Mouse (Mus musculus): Measurements from ENCODE around the gene Rab40c.

The Rab40c gene

DNA sequence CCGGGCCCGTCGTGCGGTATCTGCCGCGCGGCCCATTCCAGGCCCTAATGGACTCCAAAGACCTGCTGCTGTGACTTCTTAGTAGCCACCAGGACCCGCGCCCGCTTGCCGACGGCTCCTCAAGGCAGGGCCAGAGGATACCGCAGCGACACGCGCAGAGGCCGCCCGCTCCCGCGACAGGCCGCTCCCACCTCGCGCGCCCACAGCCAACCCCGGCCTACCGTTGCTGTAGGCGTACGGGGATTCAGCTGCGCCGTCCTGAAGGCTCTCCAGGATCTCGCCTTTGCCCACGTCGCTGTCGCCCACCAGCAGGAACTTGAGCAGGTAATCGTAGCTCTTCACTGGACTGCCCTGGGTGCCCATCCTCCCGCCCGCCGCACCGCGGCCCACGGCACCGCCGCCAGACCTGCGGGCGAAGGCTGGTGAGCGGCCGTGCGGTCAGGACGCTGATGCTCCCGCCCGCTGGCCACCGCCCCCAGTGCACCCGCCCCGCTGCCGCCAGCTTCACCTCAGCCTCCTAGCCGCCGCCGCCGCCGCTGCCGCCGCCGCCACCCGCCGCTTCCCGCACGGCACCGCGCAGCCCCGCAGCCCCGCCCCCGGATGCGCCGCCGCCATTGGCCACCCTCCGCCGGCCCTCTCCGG, at the start of gene Rab40c:
TSS of gene Rab40c (minus strand) at position 584 of the 642 bp plus-strand sequence.
- peak in 1 of 2 experiments; percentile 44 for DNase-seq (ENCODE audit: low spot score in 2 of 2)

DNA sequence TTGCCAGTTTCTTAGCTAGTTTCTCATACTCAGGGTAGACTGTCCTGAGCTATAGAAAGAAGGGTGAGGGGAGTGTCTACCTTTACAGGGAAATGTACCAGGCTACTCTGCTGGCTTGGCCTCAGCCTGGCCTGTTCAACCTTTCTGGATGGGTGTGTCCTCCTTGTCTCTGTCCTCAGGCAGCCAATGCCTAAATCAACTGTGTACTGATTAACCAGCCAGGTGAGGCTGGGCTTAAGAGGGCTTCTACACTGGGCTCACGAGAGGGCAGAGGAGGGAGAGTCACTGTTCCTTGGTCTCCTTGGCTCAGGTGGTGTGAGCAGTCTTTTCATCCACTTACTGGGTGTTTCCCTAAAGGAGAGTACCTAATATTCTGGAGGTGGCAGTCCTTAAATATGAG, 48.6 kb upstream of the Rab40c start:
- no peak for DNase-seq (ENCODE audit: low spot score in 2 of 2)

DNA sequence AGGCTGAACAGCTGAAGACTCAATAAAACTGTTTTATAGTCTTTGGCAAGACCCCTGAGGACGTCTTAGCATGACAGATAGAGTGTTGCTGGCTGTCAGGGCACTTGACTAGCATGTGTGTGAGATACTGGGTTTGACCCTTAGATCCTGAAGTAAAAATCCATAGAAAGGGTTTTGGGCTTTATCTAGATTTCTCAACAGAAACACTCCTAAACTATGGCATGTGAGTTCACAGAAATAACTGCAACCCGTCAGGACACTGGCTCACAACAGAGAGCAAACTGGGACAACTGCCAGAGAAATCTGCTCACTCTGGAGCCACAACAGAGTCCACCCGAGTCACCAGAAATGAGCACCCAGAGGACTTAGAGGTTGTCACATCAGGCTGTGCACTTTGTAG, 48.1 kb upstream of the Rab40c start:
- no peak for DNase-seq (ENCODE audit: low spot score in 2 of 2)

DNA sequence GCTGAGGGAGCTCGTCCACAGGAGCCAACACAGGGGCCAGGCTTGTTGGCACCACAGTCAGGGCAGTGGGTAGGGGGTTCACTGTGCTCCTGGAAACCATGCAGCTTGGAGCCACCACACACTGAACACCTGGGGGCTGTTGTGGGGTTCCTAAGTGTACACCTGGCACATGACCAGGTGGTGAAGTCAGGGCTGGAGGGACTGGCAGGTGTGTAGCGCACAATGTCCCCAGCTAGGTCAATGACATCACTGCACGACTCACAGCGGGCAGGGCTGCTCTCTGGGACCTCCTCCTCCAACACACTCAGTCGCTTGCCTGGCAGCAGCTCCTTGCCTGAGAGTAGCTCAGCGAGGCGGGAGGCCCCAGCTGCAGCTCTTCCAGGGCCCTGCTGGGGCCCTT, 44.7 kb upstream of the Rab40c start:
- no peak for DNase-seq (ENCODE audit: low spot score in 2 of 2)

DNA sequence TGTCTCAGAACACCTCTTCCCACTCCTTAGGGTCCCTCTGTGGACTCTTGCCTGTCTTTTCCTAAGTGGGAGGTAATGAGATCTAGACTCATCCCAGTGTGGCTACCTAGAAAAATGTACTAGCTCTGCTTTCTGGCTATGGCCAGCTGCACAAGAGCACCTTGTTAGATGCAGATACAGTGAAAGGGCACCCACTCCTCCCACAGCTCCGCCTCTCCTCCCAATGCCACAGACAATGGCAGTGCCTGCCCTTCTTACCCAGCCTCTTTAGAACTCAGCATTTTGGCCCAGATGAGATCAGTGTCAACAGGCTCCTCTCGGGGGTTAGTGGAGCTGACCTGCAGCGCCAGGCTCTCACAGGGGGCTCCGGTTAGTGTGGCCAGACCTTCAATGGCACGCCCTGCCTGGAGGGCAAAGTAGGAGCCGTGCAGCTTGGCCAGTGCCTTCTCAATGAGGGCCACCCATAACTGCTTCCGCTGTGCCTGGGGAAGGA, 42.9 kb upstream of the Rab40c start:
- no peak for DNase-seq (ENCODE audit: low spot score in 2 of 2)

DNA sequence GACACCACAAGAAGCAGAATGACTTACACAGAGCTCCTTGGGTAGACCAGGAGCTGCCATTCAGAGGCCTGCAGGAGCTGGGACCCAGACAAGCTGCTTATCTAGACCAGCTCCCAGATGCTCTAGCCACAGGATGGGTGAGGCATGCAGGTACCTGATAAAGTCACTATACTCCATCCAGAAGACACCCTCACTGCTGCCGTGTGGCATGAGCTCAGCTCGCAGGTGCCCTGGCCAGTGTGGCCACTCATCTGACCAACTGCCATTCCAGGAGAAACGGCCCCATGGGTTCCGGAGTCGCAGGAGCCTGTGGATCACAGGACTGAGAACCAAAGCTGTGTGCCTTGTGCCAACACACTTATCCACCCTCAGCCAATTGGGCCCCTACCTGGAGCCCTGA, 42.0 kb upstream of the Rab40c start:
- no peak for DNase-seq (ENCODE audit: low spot score in 2 of 2)

DNA sequence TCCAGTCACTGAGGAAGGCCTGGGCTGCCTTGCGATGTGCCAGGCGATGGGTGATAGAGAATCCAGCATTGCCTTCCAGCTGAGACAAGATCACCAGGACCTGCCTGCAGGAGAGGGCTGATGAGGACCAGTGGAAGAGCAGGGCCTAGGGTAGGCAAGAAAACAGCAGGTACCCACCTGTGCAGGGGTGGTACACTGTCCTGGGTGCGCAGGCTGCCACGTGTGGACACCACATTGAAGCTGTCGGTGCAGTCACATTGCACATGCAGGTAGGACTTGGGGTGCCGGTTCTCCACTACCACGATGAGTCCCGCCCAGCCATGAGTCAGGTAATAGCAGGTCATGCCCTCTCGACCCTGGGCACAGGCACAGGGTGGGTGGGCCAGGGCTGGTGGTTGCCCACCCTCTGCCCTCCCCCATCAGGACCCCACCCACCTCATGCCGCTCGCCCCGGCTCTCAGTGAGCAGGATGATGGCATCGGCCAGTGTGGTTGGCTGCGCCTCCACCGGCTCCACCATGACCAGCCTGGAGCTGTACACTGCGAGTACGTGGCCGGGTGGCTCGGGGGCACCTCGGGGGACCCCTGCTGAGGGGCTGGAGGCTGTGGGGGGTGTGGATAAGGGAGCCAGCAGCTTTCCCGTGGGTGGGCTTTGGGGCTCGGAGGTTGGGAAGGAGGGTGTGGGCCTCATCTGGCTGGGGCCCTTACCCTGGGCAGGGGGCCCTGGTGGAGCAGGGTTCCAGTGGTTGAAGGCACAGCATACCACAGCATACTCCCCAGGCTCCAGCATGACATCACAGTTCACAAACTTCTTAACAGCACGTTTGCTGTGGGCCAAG, 40.3 kb upstream of the Rab40c start:
- DNase-seq (ENCODE audit: low spot score in 2 of 2), result no peak

DNA sequence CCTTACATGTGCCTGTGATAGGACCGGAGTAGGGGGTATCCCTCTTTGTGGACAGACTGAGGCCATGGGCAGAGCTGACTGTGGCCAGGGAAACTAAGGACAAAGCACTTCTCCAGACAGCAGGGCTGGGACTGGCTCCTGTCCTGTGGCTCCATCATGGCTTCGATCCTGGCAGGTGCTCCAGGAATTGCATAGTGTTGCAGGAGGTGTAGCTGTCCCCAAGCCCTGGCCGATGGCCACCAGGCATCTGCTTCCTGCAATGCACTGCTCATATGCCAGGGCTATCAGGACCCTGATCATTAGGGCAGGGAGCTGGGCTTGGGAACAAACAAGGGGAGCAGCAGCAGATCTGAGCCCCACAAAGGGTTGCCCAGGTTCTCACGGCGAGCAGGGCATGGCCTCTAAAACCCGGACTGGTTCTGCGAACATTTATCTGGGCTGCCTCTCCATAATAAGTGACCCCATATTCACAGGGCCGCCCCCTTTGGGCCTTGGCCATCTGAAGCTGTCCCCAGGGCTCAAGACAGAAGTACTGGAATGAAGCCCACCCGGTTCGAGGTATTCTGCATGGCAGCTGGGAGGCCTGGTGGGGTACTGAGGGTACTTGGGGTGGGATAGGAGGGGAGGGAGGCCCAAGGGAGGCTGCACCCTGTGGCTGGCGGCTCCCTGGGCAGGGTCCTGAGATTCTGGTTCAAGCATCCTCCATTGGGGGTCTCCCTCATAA, 39.4 kb upstream of the Rab40c start:
- DNase-seq (ENCODE audit: low spot score in 2 of 2), result no peak

DNA sequence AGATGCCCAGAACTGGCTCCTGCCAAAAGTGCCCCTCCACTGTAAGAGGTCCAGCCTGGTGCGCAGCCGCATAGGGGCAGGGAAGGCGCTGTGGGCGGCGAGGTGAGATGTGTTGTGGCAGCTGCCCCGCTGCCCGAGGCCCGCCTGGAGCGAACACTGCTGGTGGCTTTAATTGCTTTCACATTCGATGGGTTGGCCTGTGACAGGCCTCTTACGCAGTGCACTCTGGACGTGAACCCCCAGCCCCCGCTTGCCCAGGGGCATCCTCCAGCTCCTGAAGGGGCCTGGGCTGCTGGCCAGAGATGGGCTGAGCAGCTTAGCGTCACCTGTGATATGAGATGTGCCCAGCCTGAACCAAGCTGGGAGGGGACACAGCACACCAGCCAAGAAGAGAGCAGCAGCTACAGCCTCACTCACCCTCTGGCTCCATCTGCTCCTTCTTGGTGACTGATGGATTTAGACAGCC, 38.1 kb upstream of the Rab40c start:
- no peak for DNase-seq (ENCODE audit: low spot score in 2 of 2)

DNA sequence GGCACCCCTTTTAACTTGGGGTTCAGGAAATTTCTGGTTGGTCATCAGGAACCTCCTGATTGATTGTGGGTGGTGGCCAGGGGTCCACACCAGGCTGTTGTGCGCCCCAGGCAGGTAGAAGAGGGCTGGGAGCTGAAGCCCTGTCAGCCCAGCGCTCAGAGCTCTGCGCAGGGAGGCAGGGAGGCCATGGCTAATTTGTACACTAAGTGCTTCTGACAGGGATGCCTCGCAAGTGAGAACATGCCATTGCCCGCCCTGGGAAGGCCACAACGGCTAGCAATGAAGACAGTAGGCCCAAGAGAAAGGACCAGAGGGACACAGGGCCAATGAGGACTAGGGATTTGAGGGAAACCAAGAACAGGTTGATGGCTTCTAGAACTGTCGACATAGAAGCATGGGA, 37.1 kb upstream of the Rab40c start:
- no peak for DNase-seq (ENCODE audit: low spot score in 2 of 2)

DNA sequence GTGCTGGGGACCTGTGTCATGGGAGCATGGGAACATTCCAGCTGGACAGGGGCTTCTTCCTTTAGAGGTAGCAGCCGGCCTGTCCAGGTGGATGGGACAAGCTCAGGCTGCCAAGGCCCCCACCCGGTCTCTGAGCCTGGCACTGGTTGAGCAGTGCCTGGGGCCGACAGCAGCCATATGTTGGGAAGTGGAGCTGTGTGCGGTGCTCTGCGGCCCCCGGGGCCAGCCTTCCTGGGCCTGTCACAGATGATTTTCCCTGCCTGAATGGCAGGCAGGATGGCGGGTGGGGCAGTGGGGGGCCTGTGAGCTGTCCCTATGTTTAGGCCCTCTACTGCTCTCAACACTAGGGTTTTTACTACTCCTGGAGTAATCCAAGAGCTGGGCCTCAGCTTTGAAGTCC, 36.7 kb upstream of the Rab40c start:
- no peak for DNase-seq (ENCODE audit: low spot score in 2 of 2)

DNA sequence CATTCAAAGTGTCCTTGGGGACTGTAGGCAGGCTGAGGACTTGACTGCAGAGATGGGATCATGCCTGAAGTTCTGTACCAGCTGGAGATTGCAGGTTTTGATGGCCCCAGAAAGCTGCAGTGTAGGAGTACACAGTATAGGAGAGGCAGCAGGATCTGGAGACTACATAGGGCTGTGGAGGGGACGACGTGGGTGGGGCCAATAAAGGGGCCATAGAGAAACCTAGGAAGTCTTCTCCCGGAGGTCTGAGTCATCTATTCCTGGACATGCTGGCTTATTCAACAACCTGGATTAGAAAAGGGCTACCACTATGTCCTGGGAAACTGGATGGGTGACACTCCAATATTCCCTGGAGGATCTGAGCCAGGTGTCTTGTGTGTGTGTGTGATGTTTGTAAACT, 36.2 kb upstream of the Rab40c start:
- DNase-seq (ENCODE audit: low spot score in 2 of 2), result no peak

DNA sequence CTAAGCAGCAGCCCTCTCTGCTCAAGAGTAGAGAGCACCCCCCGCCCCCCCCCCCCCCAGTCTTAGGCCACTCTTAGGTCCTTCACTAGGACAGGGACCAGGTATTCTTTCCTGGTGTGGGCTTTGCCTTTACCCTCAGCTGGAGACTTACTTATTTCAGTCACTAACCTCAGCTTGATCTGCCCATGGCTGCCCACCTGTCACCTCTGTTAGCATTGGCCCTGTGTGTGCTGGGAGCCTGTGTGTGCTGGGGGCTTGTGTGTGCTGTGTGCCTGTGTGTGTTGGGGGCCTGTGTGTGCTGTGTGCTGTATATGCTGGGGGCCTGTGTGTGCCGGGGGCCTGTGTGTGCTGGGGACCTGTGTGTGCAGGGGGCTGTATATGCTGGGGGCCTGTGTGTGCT, 35.1 kb upstream of the Rab40c start:
- DNase-seq (ENCODE audit: low spot score in 2 of 2), result no peak

DNA sequence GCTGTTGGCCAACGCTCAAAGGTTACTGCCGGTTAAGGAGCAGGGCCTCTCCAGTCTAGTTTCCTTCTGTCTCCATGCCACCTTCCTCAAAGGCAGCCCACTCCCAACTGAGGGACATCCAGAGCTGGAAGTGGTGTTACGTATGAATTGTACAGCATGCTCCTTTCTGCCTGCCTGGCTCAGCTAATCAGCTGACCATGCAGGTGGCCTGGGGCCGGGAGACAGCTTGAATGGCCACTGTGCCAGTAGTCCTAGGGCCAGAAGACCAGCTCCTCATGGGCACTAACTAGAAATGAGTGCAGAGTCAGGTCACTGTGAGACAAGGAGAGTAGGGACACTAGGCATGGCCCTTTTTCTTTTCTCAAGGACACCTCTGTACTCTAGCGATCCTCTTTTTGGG, 33.6 kb upstream of the Rab40c start:
- DNase-seq (ENCODE audit: low spot score in 2 of 2), result no peak

DNA sequence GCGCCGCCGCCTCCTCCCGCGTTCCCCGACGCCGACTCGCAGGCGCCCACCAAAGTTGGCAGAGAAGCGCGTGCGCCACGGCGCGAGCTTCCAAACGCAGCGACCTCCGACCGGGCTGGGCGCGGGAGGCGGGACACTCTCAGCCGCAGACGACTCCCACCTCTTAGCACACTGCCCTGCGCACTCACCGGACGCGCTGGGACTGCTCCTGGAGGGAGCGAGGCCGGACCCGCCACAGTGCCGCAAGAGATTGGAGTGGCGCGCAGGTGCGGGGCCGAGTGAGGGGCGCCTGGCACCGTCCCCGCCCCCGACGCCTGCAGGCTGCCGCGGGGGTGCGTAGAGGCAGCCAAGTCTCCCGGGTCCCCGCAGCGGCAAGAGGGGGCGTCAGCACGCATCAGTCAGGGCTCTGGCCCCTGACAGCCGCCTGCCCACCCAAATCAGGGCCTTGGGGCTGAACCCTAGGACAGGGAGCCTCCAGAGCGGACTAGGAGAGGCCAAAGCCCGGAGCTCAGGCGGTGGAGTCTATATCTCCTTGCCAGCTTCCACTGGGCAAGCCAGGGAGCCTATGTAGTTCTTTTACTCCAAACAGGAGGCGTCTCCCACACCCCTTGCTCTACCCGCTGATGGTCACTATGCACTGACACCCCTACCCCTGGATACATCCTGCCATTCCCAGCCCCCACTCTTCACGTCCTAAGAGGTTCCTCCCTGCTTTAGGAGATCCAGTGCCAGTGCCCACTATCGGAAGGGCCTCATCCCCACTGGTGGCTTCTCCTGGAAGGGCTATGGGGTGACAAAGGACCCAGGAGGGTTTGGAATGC, 32.5 kb upstream of the Rab40c start, which contains the start of gene A930017K11Rik:
TSS of gene A930017K11Rik (minus strand) at position 763 of the 821 bp plus-strand sequence.
- no peak for DNase-seq (ENCODE audit: low spot score in 2 of 2)

DNA sequence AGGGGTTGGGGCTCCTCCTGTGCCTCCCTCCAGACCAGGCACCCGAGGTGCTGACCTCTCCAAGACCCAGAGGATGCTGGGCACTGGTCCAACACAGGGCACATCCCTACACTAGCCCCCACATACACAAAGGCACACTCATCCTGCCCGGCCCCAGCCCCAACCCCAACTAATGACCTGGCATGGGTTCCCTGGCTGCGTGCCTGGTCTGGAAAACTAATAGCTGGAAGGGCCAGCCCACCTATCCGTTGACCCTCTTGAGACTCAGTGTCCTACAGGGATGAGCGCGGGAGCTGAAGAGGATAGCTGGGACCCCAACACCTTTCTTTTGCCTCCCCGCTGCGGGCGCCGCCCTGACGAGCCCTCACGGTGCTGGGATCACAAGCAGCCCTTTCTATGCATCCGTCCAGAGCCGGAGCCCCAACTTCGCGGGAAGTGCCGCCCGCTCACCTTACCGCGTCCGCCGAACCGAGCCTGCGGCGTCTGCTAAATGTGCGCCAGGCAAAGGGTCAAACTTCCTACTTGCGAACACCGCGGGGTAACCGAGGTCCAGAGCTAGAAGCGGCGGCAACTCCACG, 31.8 kb upstream of the Rab40c start:
- no peak for DNase-seq (ENCODE audit: low spot score in 2 of 2)

DNA sequence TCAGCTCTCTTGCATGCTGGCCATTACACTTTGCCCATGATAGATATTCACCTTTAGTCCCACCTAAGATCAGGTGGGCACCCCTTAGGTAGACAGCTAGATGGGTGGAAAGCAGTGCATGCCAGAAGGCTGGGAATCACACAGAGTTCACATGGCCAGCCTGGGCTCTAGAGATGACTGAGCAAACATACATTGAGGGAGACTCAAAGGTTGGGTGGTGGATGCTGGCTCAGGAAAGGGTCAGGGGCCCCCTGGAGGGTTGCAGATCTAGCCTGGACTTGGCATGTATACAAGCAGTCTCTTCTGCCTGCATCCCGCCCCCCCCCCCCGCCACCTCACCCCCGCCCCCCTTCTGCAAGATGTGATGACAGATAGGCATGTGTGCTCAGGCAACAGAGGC, 31.2 kb upstream of the Rab40c start:
- no peak for DNase-seq (ENCODE audit: low spot score in 2 of 2)

DNA sequence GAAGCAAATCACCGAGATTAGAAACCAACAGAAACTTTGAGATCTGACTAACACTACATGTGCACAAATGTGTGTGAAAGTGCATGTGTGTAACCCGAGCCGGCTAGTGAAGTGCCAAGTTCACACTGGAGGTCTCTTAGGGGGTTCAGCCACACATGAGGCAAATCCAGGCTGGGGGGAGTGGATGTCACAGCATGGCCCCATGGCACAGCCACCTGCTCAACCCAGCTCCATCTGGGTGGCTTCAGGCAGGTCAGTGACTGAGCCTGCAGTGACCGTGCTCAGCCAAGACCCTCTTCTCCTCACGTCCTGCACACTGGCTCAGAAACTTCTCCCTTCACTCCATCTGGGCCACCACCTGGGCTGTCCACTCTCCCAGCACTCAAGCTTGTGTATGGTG, 30.5 kb upstream of the Rab40c start:
- DNase-seq (ENCODE audit: low spot score in 2 of 2), result no peak

DNA sequence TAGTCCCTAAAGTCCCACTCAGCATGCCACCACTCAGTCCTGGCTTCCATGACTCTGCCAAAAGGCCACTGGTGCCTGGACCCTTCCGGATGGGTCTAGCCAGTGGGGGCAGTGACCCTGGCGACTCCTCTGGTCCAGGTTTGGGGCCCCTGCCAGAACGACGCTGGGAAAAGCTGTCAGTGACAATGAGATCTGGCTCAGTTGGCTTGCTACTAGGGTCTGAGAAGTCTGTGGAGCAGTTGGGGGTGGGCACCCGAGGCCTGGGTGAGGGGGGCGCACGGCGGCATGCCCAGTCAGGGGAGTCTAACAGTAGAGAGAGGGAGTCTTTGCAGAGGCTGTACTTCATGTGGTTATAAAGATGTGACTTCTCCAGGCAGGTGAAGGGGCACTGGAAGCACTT, 28.5 kb upstream of the Rab40c start:
- no peak for DNase-seq (ENCODE audit: low spot score in 2 of 2)

DNA sequence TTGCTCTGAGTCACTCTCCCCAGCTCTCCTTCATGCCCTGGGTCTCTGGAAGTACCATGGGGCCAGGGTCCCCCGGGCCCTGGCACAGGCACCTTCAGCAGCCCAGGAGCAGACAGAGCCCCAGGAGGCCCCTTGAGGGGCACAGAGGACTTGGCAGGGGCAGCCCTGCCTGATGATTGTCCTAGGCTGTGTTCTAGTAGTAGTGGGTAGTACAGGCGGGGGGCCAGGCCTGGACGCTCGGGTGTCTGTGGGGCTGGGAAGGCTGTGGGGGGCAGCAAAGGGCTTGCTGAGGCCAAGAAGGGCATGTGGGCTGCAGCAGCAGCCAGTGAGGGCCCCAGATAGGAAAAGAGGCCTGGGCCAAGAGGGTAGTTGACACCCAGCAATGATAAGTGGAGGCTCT, 28.0 kb upstream of the Rab40c start:
- no peak for DNase-seq (ENCODE audit: low spot score in 2 of 2)

DNA sequence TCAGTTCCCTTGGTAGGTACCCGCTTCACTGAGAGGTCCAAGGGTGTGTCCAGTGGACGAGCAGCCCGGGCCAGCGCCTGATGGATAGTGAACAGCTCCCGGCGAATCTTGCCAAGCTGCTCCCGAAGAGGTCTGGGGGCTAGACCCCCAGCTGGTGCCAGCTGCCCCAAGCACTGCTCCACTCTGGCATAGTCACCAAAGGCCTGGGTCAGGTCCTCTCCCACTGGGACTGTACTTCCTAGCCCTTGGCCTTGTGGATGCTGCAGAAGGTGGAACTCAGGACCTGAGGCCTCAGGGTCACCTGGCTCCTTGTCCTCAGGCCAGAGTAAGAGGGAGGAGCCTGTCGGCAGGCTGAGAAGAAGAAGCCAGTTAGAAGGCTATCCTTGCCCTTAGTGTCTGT, 27.4 kb upstream of the Rab40c start:
- no peak for DNase-seq (ENCODE audit: low spot score in 2 of 2)

Data from thymus, postnatal 10 days (tissue).